Mouse (Mus musculus) adrenal gland, postnatal 14 days (tissue): ENCODE measurements around the gene Trp53rka. TPM values are rescaled to one million over a fixed set of nuclear protein-coding genes. Genes with fewer than 3 reads are reported as not detected.
"Not testable (repeated sequence)": the region's sequence is repeated elsewhere in the genome, so short reads cannot be mapped to it uniquely, and the experiment has no call there.

Experiments used
- DNase-seq: peaks from one replicate; pipeline ENCODE4 v3.0.0; 2021; ENCODE audit warnings: mixed read lengths
- long read RNA-seq, 2 experiments: library from polyadenylated mRNA; stranded (forward); transcript quantifications; one replicate each; pipeline ENCODE4 v2.0.0; 2021
- total RNA-seq: library from RNA; stranded (reverse); gene quantifications from 2 replicates; pipeline ENCODE4 v1.2.3, GENCODE M21; 2021

Gene Trp53rka
- 13.6 and 13.7 TPM in 2 replicates for total RNA-seq
- long read RNA-seq, experiment 1, transcript Trp53rka-201 (2 exons, 1,880 nt) = major isoform, 30 of 43 reads
- long read RNA-seq, experiment 1, partial matches to known transcripts = 0 of 43 reads
- long read RNA-seq, experiment 1, other reads (novel, unspliced or antisense) = 11 of 43 reads
- long read RNA-seq, experiment 2, transcript Trp53rka-201 (2 exons, 1,880 nt) = major isoform, 19 of 25 reads
- long read RNA-seq, experiment 2, partial matches to known transcripts = 0 of 25 reads
- long read RNA-seq, experiment 2, other reads (novel, unspliced or antisense) = 6 of 25 reads

DNA sequence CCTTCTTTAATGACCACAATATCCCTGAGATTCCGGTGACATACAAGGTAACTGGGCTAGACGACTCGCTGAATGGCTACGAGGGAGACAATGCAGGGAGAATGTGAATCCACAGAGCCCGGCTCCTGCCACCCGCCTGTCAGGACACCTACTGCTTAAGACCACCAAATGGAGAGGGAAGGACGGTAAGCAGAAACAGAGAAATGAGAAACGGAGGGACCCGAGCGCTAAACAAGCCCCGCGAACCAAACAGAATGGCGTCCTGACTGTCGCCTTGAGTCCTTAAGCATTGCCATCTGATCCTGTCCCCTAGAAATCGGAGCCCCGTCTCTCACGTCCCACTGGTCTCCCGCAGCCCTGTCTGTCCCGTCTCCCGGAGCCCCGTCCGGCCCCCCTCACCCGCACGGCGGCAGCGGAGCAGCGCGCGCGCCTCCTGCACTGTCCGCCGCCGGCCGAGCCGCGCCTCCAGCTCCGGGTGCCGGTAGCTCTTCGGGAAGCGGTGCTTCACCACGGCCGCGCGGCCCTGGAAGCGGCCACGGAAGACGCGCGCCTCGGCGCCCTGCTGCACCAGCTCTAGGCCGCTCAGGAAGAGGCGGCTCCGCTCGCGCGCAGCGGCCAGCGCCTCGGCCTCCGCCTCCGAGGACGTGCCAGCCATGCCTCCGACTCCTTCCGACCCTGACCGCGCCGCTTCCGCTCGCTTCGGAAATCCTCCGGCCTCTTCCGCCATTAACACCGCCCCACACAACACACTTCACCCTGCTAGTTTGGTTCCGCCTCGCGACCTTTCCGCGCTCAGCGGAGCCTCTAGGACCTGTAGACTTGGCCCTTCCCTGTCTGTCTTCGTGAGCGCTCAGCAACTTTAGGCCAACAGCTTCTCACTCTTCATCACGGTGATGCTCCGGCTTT is at the start of gene Trp53rka:
Gene Trp53rka (minus strand): TSS at position 677 of the 906 bp plus-strand sequence.
- DNase-seq = peak; percentile 89

DNA sequence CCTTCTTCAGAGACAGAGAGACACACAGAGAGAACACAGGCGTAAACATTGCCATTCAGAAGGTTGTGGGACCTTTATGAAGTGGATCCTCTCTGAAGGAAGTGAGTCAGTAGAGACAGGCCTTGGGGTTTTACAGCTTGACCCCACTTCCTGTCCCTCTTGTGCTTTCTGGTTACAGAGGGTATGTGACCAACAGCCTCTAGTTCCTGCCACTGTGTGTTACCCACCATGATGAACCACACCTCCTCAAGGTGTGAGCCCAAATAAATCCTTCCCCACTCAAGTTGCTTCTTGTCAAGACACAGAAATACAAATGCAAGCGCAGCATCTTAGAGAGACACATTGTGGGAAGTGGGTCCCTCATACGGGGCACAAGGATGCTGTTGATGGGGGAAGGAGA is 47.9 kb upstream of the Trp53rka start:
- DNase-seq = no peak

DNA sequence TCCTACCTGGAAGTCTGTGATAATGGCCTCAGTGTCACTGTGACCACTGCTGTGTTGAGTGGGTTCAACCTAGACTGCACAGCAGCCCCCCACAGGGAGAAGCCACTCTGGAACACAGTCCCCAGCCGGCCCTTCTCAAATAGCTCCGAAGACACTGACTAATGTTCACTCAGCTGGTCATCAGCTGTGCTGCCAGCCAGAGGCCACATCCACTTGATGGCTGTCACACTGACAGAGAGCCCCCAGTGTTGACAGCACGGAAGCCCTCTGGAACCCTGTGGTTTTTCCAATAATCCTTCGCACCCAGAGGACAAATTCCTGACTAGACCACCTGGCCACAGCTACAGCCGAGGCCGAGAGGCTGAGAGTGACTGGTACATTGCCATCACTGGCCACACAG is 40.7 kb upstream of the Trp53rka start:
- no peak for DNase-seq

DNA sequence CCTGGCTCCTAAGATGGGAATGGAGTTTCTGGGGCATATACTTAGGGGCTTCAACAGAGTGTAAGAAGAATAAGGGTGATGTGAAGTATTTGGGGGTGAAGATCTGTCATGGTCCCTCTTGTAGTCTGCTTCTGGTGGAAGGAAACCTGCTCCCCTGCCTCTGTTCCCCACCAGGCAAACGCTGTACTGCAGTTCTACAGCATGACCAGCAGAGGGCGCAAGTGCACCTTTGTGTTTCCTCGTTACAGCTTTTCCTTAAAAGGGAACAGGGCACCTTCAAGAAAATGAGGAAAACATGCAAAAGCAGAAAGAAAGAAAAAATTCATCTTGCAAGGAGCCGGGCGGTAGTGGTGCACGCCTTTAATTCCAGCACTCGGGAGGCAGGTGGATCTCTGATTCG is 36.0 kb upstream of the Trp53rka start:
- peak; percentile 76 for DNase-seq

DNA sequence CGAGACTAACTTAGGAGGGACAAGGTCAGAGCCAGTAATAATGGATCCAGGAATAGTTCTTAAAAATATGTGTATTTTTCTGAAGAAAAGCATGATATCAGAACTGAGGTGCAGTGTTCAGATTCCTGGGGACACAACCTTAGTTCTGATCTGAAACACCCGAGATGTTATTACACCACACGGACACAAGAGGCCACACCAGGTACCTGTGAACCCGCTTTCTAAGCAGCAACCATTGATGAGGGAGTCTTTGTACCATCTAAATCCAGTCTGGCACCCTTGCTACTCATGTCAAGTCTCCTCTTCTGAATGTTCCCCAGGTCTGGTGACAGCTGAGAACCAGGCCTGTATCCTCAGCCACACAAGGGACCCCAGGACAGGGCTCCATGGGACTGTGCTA is 32.5 kb upstream of the Trp53rka start:
- DNase-seq = no peak

DNA sequence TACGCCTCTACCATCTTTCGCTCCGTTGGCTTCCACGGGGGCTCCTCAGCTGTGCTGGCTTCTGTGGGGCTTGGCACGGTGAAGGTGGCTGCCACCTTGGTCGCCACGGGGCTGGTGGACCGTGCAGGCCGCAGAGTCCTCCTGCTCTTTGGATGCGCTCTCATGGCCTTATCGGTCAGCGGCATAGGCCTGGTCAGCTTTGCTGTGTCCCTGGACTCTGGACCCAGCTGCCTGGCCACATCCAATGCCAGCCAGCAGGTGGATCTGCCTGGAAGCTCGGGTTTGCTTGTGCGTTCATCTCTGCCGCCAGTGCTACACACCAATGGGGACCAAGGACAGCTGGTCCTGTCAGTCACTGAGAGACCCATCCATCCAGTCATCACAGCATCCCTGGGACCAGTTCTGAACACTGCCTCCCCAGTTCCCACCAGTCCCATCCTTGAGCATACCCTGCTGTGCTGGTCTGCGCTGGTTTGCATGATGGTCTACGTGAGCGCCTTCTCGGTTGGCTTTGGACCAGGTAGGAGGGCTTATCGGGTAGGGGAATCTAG is 22.1 kb upstream of the Trp53rka start:
- DNase-seq = no peak

DNA sequence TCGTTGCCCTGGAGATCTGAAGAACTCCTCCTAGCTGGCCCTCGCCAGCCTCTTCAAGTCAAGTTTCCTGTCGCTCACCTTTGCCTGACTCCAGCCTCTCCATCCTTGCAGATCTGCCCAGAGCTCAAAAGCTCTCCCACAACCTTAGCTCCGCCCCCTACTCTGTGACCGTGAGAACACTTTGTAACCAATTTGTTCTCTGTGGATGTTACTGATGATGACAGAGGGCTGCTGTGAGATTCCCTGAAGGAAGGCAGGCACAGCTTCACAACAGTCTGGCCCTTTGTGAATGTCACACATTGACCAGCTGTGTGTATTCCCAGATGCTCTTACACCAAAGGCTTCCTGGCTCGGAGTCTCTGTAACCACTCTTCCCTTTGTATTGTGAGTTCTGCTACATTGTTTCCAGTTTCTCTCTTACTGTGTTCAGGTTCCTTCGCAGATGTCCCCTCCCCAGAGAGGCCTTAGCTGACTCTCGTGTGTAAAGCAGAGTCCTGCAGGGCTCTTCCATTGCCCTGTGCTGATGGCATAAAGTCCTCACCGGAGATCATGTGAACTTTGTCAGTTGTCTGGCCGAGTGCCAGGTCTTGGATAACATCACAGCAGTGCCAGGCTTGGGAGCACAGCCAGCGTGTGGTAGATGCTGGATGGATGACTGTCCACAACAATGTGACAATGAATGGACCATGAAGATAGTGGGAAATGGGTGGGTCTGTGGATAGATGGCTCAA is 19.9 kb upstream of the Trp53rka start:
- DNase-seq = peak; percentile 81

DNA sequence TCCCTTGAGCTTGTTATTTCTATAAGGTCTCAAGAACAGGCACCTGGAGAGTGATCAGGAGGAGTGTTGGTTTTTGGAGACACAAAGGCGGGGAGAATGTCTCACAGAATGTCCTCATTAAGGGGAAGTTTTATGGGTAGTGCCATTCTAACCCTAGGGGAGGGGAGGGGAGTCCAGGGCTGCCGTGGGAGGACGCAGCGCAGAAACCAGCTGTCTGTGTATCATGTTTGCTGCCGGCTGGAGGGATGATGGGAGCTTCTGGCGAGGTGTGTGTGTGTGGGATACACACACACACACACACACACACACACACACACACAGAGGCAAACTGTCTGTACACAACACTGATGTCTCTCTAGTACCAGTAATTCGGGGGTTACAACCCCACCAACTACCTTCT is 19.3 kb upstream of the Trp53rka start:
- DNase-seq = no peak

DNA sequence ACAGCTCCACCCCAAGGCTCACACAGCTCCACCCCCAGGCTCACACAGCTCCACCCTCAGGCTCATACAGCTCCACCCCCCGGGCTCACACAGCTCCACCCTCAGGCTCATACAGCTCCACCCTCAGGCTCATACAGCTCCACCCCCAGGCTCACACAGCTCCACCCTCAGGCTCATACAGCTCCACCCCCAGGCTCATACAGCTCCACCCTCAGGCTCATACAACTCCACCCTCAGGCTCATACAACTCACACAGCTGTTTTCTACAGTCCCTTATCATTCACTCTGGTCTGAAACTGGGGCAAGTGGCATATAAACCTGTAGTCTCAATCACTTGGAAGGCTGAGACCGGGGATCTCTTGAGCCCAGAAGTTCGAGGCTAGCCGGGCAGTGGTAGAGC is 18.4 kb upstream of the Trp53rka start:
- not testable (repeated sequence) for DNase-seq

DNA sequence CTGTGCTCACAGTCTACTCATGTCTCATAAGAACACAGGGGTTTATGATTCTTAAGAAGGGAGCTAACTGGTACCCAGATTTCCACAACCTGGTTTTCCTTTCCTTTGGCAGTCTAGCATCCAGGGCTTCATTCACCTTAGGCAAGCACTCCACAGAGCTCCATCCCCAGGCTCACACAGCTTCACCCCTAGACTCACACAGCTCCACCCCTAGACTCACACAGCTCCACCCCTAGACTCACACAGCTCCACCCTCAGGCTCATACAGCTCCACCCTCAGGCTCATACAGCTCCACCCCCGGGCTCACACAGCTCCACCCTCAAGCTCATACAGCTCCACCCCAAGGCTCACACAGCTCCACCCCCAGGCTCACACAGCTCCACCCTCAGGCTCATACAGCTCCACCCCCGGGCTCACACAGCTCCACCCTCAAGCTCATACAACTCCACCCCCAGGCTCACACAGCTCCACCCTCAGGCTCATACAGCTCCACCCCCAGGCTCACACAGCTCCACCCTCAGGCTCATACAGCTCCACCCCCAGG is 17.9 kb upstream of the Trp53rka start:
- not testable (repeated sequence) for DNase-seq

DNA sequence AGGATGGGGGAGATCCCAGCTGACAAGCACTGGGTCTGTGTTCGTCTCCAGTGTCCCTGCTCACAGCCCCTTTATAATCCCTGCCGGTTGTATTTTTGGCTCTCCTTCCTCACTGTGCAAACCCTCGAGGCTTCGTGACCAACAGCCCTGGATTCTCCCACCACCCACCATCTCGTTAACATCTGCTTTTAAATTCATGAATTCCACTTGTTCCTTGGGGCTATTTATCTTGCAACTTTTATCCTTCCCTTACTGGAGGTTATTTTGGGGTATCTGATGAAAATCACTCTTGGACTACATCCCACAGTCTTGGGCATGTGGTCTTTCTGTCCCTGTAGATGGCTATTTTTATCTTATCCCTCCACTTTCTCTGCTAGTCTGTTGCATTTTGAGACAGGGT is 17.3 kb upstream of the Trp53rka start:
- no peak for DNase-seq

DNA sequence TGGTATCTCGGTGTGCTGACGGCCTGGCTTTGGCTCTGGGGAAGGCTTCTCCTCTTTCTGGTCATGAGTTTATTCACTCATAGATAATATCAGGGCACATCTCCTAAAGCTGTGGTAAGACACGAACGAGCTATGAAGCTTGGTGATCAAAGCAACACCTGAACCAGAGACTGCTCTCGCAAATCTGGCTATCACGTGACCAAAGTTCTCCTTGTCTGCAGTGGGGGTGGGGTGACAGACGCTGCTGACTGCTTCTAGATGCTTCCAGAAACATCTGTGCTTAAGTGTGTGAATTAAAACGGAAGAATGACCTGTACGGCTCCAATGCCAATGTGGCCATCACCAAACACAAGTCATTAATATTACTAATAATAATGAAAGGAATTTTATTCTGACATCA is 16.6 kb upstream of the Trp53rka start:
- no peak for DNase-seq

DNA sequence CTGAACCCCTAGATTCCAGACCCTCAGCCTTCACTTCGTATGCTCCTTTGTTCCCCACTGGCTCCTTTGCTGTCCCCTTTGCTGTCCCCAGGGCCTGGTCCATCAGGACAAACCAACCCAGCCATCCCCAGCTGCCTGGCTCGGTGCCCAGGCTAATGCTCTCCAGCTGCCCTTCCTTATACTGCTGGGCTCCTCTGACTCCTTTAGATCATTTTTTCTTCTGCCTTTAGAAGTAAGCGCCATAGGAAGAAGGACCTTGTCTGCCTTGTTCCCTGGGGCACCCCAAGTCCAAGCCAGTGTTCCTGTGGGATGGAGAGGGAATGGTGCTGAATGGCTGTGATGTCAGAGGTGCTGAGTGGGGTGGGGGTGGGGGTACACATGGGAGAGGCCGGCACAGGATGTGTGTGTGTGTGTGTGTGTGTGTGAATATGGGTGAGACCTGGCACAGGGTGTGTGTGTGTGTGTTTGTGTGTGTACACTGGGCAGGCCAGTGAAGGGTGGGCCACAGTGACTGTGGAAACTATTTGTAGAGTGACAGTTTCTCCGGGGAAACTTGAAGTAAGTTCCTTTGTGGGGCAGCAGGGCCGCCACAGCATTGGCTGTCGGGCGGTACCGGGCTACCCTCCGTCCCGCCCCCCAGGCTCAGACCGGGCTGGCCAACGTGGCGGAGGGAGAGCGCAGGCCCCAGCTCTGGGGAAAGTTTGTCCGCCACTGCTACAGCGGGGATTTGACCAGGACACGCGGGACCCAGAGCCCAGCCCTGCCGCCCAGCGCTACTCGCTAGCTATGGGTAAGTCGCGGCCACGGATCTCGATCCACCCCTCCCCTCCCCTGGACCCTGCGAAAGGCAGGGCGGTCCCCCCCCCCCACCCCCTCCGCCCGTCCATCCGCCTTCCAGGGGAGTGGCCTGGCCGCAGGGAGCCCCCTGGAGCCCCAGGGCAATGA is 10.4 kb upstream of the Trp53rka start, which contains the start of gene Slc2a10:
Gene Slc2a10 (plus strand): TSS at position 529 of the 945 bp plus-strand sequence.
- DNase-seq = peak; percentile 73

DNA sequence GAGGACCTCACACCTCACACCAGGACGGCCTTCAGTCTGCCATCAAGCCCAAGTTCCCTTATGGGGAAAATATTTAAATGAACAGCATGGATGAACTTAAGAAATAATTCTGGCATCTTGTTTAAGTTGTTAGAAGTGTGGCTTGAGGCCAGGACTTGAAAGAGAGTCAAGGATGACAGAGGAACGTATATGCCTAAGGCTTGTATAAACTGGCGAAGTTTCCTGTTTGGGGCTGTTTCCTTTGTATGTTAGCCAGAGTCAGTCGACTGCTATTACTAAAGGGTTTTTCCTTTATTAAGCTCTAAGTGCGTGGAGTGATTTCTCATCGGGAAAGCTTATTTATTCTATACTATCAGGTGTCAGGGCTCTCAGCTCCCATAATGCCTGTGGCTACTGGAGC is 5.7 kb upstream of the Trp53rka start:
- DNase-seq = no peak

DNA sequence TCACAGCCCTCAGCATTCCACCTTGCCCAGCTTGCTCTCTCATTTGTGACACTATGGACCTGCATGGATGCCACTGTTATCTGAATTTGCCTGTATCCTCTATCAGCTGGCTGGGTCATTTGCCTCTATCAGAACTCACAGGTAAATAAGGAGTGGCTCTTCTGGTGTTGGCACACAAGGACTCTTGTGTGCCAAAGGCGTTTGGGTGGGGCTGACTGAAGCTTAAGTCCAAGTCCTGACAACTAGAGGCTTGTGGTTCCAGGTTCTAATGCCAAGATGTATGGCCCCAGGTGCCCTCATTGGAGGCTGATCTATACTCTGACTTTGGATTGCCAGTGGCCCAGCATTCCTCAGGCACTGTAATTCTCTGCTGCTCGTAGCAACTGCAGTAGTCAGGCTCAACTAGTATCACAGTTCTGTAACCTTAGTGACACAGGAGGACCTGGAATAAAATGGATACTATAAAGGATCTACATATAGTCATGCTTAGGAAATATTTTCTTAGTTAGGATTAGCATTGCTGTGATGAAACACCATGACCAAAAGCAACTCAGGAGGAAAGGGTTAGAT is 4.7 kb upstream of the Trp53rka start:
- no peak for DNase-seq

DNA sequence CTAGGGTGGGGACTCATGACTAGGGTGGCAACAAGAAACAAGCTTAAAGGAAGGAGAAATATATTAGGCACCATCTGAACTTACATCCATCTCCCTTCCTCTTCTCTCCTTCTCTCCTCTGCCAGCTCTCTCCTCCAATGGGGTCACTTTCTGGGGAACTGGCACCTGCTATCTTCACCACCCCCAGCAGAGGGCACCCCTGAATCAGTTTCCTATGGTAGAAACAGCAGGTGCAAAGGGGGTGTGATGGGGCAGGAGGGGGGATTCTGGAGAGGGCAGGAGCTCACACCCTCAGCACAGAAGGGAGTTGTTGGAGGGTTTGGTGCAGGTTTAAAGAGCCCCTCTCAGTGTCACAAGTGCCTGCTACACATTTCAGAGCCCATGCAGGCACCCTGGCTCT is 3.1 kb upstream of the Trp53rka start:
- peak; percentile 69 for DNase-seq

DNA sequence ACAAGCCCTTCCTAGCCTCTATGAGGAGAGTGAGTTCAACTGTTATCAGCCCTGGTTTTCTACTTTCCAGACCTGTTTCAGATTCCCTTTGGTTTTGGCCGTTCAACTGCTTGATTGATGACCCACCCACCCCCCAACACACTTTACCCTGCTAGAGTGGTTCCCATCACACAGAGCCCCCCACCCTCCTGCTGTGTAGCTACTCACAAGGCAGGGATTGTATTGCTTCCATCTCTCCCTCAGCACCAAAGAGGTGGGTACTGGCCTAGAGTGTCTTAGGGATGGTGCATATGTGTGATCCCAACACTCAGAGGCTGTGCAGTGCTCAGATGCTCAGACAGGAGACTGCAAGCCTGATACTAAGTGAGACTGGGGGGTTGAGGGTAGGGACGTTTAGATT is 1.4 kb upstream of the Trp53rka start:
- no peak for DNase-seq

DNA sequence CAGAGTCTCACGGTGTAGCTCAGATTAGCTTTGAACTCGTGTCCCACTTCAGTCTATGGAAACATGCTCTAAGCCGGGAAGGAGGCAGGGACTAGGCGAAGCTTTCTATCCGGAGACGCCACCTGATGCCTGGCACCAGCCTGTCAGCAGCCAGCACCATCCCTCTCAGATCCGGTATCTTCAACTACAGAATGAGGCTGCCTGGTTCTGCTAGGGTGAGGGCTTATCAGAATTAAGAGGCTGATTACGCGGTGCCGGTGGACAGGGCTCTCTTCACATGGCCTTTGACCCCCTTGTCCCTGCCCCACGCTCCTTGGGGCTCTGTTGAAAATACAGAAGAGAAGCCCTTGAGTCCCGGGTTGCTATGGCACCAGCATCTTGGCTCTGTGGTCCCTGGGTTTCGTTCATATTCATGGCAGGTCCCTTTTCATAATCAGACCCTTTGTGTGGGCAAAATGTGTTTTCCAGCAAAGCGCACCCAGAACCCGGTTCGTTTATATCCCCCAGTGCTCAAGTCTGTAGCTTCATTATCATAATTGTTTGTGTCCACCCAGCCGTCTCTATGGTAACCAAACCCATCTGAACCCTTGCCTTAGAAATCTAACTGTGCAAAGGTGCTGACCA is 575 bp upstream of the Trp53rka start:
- DNase-seq = peak; percentile 12

DNA sequence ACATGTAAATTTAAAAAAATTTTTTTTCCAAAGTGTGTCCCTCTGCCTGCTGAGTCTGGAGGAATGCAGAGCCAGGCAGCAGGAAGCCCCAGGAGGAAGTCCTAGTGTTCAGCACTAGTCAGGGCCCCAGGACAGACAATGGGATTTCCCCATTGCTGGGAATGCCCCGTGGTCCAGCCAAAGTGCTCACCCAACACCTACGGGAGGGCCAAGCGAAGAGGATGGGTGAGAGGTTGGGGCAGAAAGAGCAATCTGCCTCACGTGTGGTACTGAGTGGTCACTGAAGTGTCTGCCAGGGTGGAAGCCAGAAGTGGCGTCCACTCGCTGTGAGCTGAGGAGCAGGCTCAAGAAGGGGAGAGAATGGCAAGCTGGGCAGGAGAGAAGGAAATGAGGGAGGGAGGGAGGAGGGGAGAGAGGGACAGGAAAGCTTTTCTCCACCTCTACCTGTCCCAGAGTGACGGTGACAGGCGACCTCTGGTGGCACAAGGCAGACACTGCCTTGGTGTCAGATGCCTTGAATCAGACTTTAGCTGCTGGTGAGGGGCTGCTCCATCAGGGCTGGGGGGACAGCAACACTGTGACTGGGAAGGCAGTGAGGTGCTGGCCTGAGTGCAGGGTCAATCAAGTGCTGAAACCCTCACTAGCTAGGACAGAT is 6.1 kb downstream of the Trp53rka start:
- peak; percentile 78 for DNase-seq

DNA sequence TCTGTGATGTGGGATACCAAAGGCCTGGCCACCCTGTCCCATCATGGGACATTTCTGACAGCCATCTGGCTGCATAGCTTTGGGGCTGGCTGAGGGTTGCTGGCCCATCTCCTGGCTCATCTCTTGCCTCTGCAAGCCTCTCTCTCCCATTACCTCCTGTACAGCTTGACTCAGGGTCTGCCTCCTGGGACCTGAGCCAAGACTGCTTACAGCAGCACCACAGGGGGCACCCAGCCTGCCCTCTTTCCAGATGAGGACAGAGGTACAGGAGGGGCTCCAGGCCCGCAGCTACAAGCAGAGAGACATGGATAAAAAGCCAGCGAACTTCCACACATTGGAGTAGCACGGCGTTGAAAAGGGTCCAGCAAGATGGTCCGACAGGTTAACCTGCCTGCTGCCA is 6.7 kb downstream of the Trp53rka start:
- no peak for DNase-seq
